Mouse (Mus musculus) limb, embryonic 11.5 days (tissue): ENCODE measurements around the gene Dlx6. TPM values are rescaled to one million over a fixed set of nuclear protein-coding genes. Genes with fewer than 3 reads are reported as not detected.

Experiments used
- ATAC-seq: fragments of 200-750 bp; cut with Nextera tagmentation; 2 replicates; pipeline ENCODE4 v1.8.0; 2017; ENCODE audit warnings: low read depth; ENCODE audit not compliant: insufficient number of reproducible peaks, low FRiP score, low TSS enrichment
- DNase-seq: peaks from one replicate; pipeline ENCODE4 v3.0.0-alpha.2; 2015; ENCODE audit warnings: low spot score
- H3K27ac ChIP-seq: fragments of 300-500 bp; sonication (generic); replicated peaks from 2 replicates; pipeline ENCODE4 v1.5.1; 2014; ENCODE audit warnings: low read depth, mild to moderate bottlenecking, low read length
- H3K27me3 ChIP-seq: fragments of 300-500 bp; sonication (generic); 2 replicates; pipeline ENCODE4 v1.6.1; 2014; ENCODE audit warnings: mild to moderate bottlenecking, low read length, mixed read lengths; ENCODE audit not compliant: control insufficient read depth, insufficient read depth
- H3K36me3 ChIP-seq: fragments of 300-500 bp; sonication (generic); 2 replicates; pipeline ENCODE4 v1.6.1; 2014; ENCODE audit warnings: mild to moderate bottlenecking, low read length, moderate library complexity, mixed read lengths; ENCODE audit not compliant: control insufficient read depth, insufficient read depth
- H3K4me1 ChIP-seq: fragments of 300-500 bp; sonication (generic); 2 replicates; pipeline ENCODE4 v1.6.1; 2014; ENCODE audit warnings: low read length, mixed read lengths; ENCODE audit not compliant: control insufficient read depth, insufficient read depth
- H3K4me2 ChIP-seq: fragments of 300-500 bp; sonication (generic); 2 replicates; pipeline ENCODE4 v1.6.1; 2014; ENCODE audit warnings: low read depth, mild to moderate bottlenecking, moderate library complexity; ENCODE audit not compliant: severe bottlenecking
- H3K4me3 ChIP-seq: fragments of 300-500 bp; sonication (generic); 2 replicates; pipeline ENCODE4 v1.5.1; 2014; ENCODE audit warnings: low read depth, low read length
- H3K9ac ChIP-seq: fragments of 300-500 bp; sonication (generic); 2 replicates; pipeline ENCODE4 v1.6.1; 2014; ENCODE audit warnings: mild to moderate bottlenecking, low read length
- H3K9me3 ChIP-seq: fragments of 300-500 bp; sonication (generic); 2 replicates; pipeline ENCODE4 v1.6.1; 2016; ENCODE audit warnings: low read length; ENCODE audit not compliant: control insufficient read depth
- WGBS: fragments of 180-500 bp; shearing (Covaris S2); extraction: QIAGEN DNeasy Blood & Tissue Kit; methylation state at CpG from one replicate; pipeline ENCODE4 v1.1.7; 2014; 5-methylcytosine and 5-hydroxymethylcytosine counted together
- polyA plus RNA-seq: library from polyadenylated mRNA; unstranded; fragments of >200 nt; fragmentation: Nextera tagmentation; extraction: Ambion mirVana; gene quantifications from 2 replicates; pipeline ENCODE4 v1.2.1, GENCODE M21; 2014

The Dlx6 gene
- polyA plus RNA-seq, 1 experiment from 2014 or later = 0.36 TPM

- ATAC-seq = no peak
- no peak overlapping the region for H3K27ac ChIP-seq
- H3K36me3 ChIP-seq = no peaks in the 10 kb centered on the region
- DNase-seq = no peak
- H3K9ac ChIP-seq = no peak overlapping the region
- H3K4me3 ChIP-seq = no peak overlapping the region
- H3K9me3 ChIP-seq = no peaks in the 10 kb centered on the region
- WGBS = 7% methylated on average over 4 of the region's 4 CpGs
- H3K4me2 ChIP-seq = no peak overlapping the region
- H3K4me1 ChIP-seq = peaks cover 2% of the 10 kb centered on the region; the same call in 1 of the 2 replicates
- peaks cover 49% of the 10 kb centered on the region for H3K27me3 ChIP-seq
Observed at GRCm38 (mm10) chr6:6848541-6848940, 14.6 kb upstream of the Dlx6 start.

DNA sequence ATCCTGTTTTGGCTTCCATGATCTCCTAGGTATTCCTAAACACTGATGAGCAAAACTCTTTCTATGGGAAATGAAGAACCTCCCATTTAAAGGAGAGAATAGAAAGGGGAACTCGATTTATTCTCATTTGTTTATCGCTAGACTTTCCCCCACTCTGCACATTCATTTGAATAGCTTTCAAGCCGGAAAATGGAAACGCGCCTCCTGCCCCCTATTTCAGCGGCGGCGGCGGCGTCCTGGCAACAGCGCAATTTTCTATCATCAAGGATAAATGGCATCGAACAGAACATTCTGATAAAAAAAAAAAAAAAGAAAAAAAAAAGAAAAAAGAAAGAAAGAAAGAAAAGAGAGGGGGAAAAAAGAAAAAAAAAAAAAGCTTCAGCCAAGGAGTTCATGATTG lies 13.4 kb upstream of the Dlx6 start:
- ATAC-seq = no peak

DNA sequence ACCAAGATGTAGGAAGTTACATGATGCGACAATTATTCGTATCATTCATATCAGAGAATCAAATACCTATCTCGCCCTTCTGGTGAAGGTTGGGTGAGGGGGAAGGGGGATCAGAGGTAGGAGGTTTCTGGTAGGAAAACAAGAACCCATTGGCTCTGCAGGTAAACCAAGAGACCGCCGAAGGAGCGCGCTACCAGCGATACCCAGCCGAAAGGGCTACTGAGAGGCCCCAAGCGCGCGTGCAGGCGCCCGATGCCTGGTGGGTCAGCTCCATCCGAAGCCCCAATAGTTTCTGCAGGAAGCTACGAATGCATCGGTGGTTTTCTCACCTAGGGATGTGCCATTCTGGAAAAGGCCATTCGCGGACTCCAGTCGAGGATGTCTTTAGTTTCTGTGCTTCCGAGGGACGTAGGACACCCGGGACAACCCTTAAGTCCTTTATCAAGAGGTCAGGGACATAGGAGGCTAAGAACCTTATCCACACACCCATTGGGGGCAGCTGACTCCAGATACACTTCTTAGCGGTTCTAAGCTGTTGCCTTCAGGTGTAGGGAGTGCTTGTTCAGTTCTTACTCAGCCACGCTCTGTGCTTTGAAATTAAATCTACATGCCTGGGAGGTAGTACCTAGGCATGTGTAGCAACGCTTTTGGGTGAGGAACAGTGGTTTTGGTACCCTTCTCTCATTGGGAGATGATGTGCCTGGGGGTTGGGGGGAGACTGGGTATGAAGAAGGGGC lies 12.6 kb upstream of the Dlx6 start:
- Histone ChIP-seq H3K4me1 (peaks cover 2% of the 10 kb centered on the region; the same call in 1 of the 2 replicates), H3K9ac (no peak overlapping the region), H3K36me3 (no peaks in the 10 kb centered on the region), H3K4me2 (no peak overlapping the region), H3K27ac (no peak overlapping the region), H3K27me3 (peaks cover 67% of the 10 kb centered on the region), H3K4me3 (no peak overlapping the region), H3K9me3 (no peaks in the 10 kb centered on the region)
- DNase-seq (peak; percentile 62), ATAC-seq (no peak)
- 1% methylated on average over 26 of the region's 26 CpGs for WGBS

More for the DNA sequence above, 13.4 kb upstream of the Dlx6 start:
- no peaks in the 10 kb centered on the region for H3K9me3 ChIP-seq
- H3K4me3 ChIP-seq = no peak overlapping the region
- H3K4me2 ChIP-seq = no peak overlapping the region
- H3K36me3 ChIP-seq = no peaks in the 10 kb centered on the region
- peaks cover 61% of the 10 kb centered on the region for H3K27me3 ChIP-seq
- 1% methylated on average over 12 of the region's 12 CpGs for WGBS
- peaks cover 2% of the 10 kb centered on the region; the same call in 1 of the 2 replicates for H3K4me1 ChIP-seq
- H3K27ac ChIP-seq = no peak overlapping the region
- H3K9ac ChIP-seq = no peak overlapping the region
- no peak for DNase-seq

DNA sequence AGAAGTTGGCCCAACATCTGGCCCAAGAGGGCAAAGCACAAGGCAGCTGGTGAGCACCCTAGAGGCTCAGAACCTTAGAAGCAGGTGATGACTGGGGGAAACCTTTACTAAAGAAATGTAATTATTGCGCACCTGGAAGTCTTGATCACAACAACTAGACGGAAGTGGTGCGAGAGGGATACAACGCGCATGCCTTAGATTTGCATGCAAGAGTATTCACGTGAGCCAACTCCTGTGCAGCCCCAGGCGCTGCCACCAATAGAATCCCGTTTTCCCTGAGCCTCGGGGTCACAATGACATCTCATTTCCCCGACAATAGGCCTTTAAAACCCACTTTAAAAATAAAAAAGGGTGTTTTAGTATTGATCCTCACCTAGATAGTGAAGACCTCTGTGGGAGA lies 12.0 kb upstream of the Dlx6 start:
- Histone ChIP-seq H3K27me3 (peaks cover 74% of the 10 kb centered on the region), H3K36me3 (no peaks in the 10 kb centered on the region), H3K4me2 (no peak overlapping the region), H3K27ac (no peak overlapping the region), H3K4me3 (no peak overlapping the region), H3K9me3 (no peaks in the 10 kb centered on the region), H3K9ac (no peak overlapping the region), H3K4me1 (peaks cover 2% of the 10 kb centered on the region; the same call in 1 of the 2 replicates)
- ATAC-seq (no peak), DNase-seq (peak; percentile 37)
- 1% methylated on average over 10 of the region's 10 CpGs for WGBS

DNA sequence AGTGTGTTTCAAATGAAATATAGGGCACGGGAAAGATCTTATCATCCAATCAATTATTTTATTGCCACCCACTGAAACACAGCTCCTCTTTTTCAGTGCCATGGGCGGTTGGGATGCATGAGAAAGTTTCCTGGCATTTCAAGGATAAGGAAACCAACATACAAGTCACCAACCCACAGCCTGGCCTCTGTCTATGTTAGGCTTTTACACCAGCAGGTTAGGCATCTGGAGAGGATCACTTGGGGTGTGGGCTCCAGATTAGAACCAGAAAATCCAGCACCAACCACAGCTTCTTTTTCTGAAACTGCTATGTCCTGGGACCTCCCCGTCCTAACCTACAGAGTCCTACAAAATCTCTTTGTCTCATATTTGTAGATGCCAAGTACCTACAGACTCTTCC lies 10.2 kb upstream of the Dlx6 start:
- no peak for DNase-seq
- H3K36me3 ChIP-seq = no peaks in the 10 kb centered on the region
- no peak overlapping the region for H3K27ac ChIP-seq
- H3K9ac ChIP-seq = no peak overlapping the region
- ATAC-seq = no peak
- peaks cover 2% of the 10 kb centered on the region; the same call in 1 of the 2 replicates for H3K4me1 ChIP-seq
- H3K27me3 ChIP-seq = peaks cover 83% of the 10 kb centered on the region
- 18% methylated on average over 3 of the region's 3 CpGs for WGBS
- H3K4me3 ChIP-seq = no peak overlapping the region
- no peaks in the 10 kb centered on the region for H3K9me3 ChIP-seq
- H3K4me2 ChIP-seq = no peak overlapping the region

DNA sequence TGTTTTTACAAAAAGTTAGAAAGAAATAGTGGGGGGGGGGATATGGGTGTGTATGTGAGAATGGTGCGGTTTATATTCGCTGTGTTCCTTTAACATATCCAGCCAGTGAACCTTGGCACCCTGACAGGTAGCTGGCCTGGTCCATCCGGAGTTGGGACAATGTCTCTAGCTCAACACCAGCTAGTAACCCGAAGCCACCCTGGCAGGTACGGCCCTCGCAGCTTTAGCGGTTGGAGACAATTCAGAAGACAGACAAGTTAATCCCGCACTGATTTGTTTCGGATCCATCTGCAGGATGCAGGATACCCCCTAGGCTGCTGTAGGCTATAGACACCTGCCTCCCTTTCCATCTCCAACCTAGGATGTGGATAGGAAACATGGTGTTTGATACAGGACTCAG lies 9.0 kb upstream of the Dlx6 start:
- H3K27ac ChIP-seq = no peak overlapping the region
- DNase-seq (peak; percentile 32), ATAC-seq (no peak)
- H3K36me3 ChIP-seq = no peaks in the 10 kb centered on the region
- peaks cover 88% of the 10 kb centered on the region for H3K27me3 ChIP-seq
- no peak overlapping the region for H3K4me3 ChIP-seq
- 2% methylated on average over 9 of the region's 9 CpGs for WGBS
- peaks cover 2% of the 10 kb centered on the region; the same call in 1 of the 2 replicates for H3K4me1 ChIP-seq
- no peaks in the 10 kb centered on the region for H3K9me3 ChIP-seq
- no peak overlapping the region for H3K4me2 ChIP-seq
- no peak overlapping the region for H3K9ac ChIP-seq

DNA sequence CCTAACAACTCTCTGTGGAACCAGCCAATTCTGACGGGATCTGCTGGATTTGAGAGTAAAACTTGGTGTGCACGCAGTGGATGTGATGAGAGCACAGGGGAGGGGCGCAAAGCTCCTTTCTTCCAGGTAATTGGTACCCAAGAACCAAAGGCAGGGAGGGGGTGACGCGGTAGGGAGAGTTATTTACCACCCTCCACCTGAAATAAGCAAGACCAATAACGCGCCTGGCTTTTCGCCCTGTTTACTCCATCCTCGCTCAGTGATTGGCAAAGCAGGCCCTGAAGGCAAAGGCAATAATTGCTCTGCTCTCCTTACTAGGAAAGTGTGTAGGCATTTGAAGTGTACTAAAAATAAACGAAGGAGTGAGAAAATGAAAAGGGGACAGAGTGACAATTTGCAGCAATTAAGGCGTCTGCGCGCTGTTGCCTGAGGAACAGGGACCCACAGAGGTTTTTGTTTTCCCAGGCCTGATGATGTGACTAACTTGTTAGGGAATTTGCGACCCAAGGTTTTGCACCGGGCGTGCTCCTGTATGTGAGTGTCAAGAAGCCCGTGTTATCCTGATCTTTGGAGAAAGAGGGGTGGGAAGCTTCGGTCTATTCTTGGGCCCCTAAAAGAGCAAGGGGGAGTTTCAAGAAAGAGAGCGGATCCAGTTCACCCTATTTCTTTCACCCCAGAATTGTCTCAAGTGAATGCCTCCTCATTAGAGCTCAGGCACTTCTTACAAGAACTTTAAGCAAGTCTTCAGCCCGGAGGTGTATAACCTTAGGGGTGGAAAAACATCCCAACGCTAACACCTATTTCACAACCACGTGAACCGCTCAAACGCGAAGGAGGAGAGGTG lies 8.0 kb upstream of the Dlx6 start:
- WGBS = under 1% methylated on average over 25 of the region's 25 CpGs
- Histone ChIP-seq H3K9ac (no peak overlapping the region), H3K27me3 (peaks cover 91% of the 10 kb centered on the region), H3K36me3 (no peaks in the 10 kb centered on the region), H3K4me2 (no peak overlapping the region), H3K9me3 (no peaks in the 10 kb centered on the region), H3K4me1 (peaks cover 2% of the 10 kb centered on the region; the same call in 1 of the 2 replicates), H3K27ac (no peak overlapping the region), H3K4me3 (no peak overlapping the region)
- no peak for ATAC-seq
- peak; percentile 57 for DNase-seq

DNA sequence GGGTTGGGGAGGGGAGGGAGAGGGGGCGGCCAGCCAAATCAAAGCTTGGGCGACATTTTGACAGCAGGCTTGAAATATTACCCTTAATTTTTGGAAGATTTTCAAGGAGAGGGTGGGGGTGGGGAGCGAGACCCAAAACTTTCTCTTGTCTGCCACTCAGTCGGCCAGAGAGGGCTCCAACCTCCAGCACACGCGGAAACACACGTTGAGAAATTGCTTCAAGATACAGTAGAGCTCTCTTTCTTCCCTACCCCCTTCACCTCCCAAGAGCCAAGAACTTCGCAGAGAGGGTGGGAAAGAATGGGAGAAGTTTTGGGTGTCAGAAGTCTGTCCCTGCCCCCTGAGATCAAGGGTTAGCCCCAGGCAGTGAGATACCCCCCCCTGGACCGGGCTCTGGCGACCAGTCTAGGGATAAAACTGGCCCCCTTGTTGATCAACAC lies 7.4 kb upstream of the Dlx6 start:
- no peaks in the 10 kb centered on the region; the same call in 1 of the 2 replicates for H3K4me1 ChIP-seq
- ATAC-seq (no peak), DNase-seq (peak; percentile 38)
- peaks cover 91% of the 10 kb centered on the region for H3K27me3 ChIP-seq
- no peak overlapping the region for H3K4me3 ChIP-seq
- 0% methylated on average over 10 of the region's 10 CpGs for WGBS
- H3K27ac ChIP-seq = no peak overlapping the region
- H3K36me3 ChIP-seq = no peaks in the 10 kb centered on the region
- H3K9ac ChIP-seq = no peak overlapping the region
- no peak overlapping the region for H3K4me2 ChIP-seq
- H3K9me3 ChIP-seq = no peaks in the 10 kb centered on the region
